Mouse (Mus musculus): ENCODE data around the gene Pcdh18. TPM values are rescaled to one million over a fixed set of nuclear protein-coding genes. Genes with fewer than 3 reads are reported as not detected.
A peak's percentile ranks its signal among the peaks of the same experiment; 100 is the strongest.

Pcdh18 gene
- polyA plus RNA-seq, 1 experiment from 2014 or later, result 85.0 TPM

- peak overlapping the region; percentile 62 for H3K4me2 ChIP-seq
- peak overlapping the region; percentile 71 for H3K4me3 ChIP-seq (ENCODE audit: low read depth, low read length)
- H3K4me1 ChIP-seq (ENCODE audit: control insufficient read depth, insufficient read depth, low read length), result peaks cover 41% of the 10 kb centered on the region
- H3K9ac ChIP-seq (ENCODE audit: low read length), result peak overlapping the region; percentile 92
- H3K27me3 ChIP-seq (ENCODE audit: control insufficient read depth, insufficient read depth, low read length), result no peaks in the 10 kb centered on the region
- WGBS, result under 1% methylated on average over 36 of the region's 36 CpGs
- H3K36me3 ChIP-seq (ENCODE audit: control insufficient read depth, insufficient read depth, low read length), result peaks cover 11% of the 10 kb centered on the region
- DNase-seq (ENCODE audit: low spot score, missing footprints), result peak; percentile 95
- peak; percentile 6; the same call in 1 of the 2 replicates for ATAC-seq (ENCODE audit: low FRiP score)
- H3K9me3 ChIP-seq (ENCODE audit: control insufficient read depth, low read length), result no peaks in the 10 kb centered on the region
- peak overlapping the region; percentile 95 for H3K27ac ChIP-seq (ENCODE audit: low read depth, low read length)
Measured at GRCm38 (mm10) chr3:49755986-49756845, 909 bp downstream of the Pcdh18 start.

GRCm38 (mm10) chr3:49752766-49753165, 4.4 kb downstream of the Pcdh18 start:
- ATAC-seq (ENCODE audit: low FRiP score), result no peak
- DNase-seq (ENCODE audit: low spot score, missing footprints), result peak; percentile 81
- Histone ChIP-seq H3K36me3 (ENCODE audit: control insufficient read depth, insufficient read depth, low read length) (peaks cover 30% of the 10 kb centered on the region), H3K4me3 (ENCODE audit: low read depth, low read length) (peak overlapping the region; percentile 71), H3K4me2 (peak overlapping the region; percentile 62), H3K9me3 (ENCODE audit: control insufficient read depth, low read length) (no peaks in the 10 kb centered on the region), H3K9ac (ENCODE audit: low read length) (no peak overlapping the region), H3K27ac (ENCODE audit: low read depth, low read length) (no peak overlapping the region), H3K4me1 (ENCODE audit: control insufficient read depth, insufficient read depth, low read length) (peaks cover 40% of the 10 kb centered on the region), H3K27me3 (ENCODE audit: control insufficient read depth, insufficient read depth, low read length) (no peaks in the 10 kb centered on the region)
- 68% methylated on average over 4 of the region's 4 CpGs for WGBS

DNA sequence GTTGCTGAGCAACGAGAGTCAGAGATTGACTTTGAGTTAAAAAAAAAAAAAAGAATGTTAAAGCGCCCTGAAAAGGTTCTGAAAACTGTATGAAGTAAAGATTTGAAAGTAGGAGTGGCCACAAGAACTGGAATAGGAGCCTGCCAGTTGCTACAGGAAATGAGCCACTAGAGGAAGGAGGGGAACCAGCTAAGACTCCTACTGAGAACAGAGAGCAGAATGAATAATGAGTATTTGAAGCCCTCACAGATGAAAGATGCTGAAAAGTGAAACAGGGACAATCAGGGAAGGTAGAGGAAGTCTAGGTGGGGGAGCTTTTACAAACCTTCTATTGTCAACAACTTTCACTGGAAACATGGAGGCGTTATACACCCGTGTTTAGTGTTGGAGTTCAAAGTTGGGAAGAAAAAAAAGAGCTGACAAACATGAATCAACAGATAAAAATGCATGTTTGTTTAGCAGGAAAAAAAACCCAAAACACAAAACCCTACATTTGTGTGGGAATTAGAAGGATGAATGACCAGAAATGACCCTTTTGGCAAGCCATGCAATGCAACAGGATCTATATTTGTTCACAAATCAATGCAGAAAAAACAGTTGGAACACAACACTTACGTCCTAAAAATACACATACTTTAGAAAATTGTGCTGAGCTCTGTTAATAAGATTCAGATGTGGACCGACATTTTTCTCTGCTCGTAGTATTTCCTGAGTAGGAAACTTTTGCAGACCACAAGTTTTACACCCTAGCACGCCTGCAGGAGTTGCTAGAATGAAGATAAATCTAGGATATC, 7.4 kb downstream of the Pcdh18 start:
- WGBS, result 76% methylated on average over 8 of the region's 8 CpGs
- H3K4me2 ChIP-seq, result no peak overlapping the region

GRCm38 (mm10) chr3:49748054-49748453, 9.1 kb downstream of the Pcdh18 start:
- Histone ChIP-seq H3K4me2 (no peak overlapping the region), H3K36me3 (ENCODE audit: control insufficient read depth, insufficient read depth, low read length) (peaks cover 43% of the 10 kb centered on the region), H3K9ac (ENCODE audit: low read length) (no peak overlapping the region), H3K9me3 (ENCODE audit: control insufficient read depth, low read length) (no peaks in the 10 kb centered on the region), H3K27me3 (ENCODE audit: control insufficient read depth, insufficient read depth, low read length) (no peaks in the 10 kb centered on the region), H3K4me1 (ENCODE audit: control insufficient read depth, insufficient read depth, low read length) (peaks cover 23% of the 10 kb centered on the region), H3K27ac (ENCODE audit: low read depth, low read length) (no peak overlapping the region), H3K4me3 (ENCODE audit: low read depth, low read length) (no peak overlapping the region)
- 93% methylated on average over 1 of the region's 1 CpGs for WGBS
- DNase-seq (ENCODE audit: low spot score, missing footprints) (peak; percentile 76), ATAC-seq (ENCODE audit: low FRiP score) (no peak)

More for the DNA sequence above, 7.4 kb downstream of the Pcdh18 start:
- no peak overlapping the region for H3K27ac ChIP-seq (ENCODE audit: low read depth, low read length)
- DNase-seq (ENCODE audit: low spot score, missing footprints) (no peak), ATAC-seq (ENCODE audit: low FRiP score) (no peak)
- H3K36me3 ChIP-seq (ENCODE audit: control insufficient read depth, insufficient read depth, low read length), result peaks cover 40% of the 10 kb centered on the region
- no peak overlapping the region for H3K4me3 ChIP-seq (ENCODE audit: low read depth, low read length)
- H3K4me1 ChIP-seq (ENCODE audit: control insufficient read depth, insufficient read depth, low read length), result peaks cover 32% of the 10 kb centered on the region
- H3K9ac ChIP-seq (ENCODE audit: low read length), result no peak overlapping the region
- H3K27me3 ChIP-seq (ENCODE audit: control insufficient read depth, insufficient read depth, low read length), result no peaks in the 10 kb centered on the region
- no peaks in the 10 kb centered on the region for H3K9me3 ChIP-seq (ENCODE audit: control insufficient read depth, low read length)

DNA sequence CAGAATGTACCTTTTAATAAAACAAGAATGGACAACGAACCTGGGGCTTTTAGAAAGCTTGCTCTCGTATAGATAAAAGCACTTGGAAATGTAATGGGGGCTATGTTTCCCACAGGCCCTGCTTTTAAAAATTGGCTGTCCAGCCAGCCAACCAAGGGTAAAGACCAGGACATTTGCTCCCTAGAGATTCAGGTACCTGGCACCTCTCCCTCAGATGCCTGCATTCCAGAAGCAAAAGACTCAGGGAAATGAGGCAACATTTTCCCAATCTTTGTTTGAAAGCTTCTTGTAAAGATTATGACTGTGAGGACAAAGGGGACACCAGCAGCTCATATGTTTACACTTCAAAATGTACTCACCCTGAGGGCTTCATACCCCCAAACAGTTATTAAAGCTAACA, 18.1 kb downstream of the Pcdh18 start:
- Histone ChIP-seq H3K9me3 (ENCODE audit: control insufficient read depth, low read length) (no peaks in the 10 kb centered on the region), H3K4me3 (ENCODE audit: low read depth, low read length) (no peak overlapping the region), H3K9ac (ENCODE audit: low read length) (no peak overlapping the region), H3K36me3 (ENCODE audit: control insufficient read depth, insufficient read depth, low read length) (peaks cover 2% of the 10 kb centered on the region; the same call in 1 of the 2 replicates), H3K4me1 (ENCODE audit: control insufficient read depth, insufficient read depth, low read length) (no peaks in the 10 kb centered on the region), H3K4me2 (no peak overlapping the region), H3K27me3 (ENCODE audit: control insufficient read depth, insufficient read depth, low read length) (no peaks in the 10 kb centered on the region), H3K27ac (ENCODE audit: low read depth, low read length) (no peak overlapping the region)
- WGBS, result 83% methylated on average over 2 of the region's 2 CpGs
- ATAC-seq (ENCODE audit: low FRiP score), result no peak
- peak; percentile 79 for DNase-seq (ENCODE audit: low spot score, missing footprints)

DNA sequence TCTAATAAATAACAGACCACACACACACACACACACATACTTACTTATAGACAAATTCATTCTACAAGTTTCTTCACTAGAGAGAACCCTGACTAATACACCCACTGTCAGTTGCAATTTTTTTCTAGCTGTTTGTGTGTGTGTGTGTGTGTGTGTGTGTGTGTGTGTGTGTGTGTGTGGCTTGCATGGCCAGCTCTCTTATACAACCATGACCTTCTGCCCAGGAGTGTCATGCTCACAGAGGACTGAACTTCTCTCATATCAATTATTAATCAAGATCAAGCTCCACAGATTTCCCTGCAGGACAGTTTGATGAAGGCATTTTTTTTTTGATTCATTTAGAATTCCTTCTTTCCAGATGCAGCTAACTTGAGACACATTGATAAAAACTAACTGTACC, 18.6 kb downstream of the Pcdh18 start:
- ATAC-seq (ENCODE audit: low FRiP score) (no peak), DNase-seq (ENCODE audit: low spot score, missing footprints) (no peak)
- Histone ChIP-seq H3K9me3 (ENCODE audit: control insufficient read depth, low read length) (no peaks in the 10 kb centered on the region), H3K9ac (ENCODE audit: low read length) (no peak overlapping the region), H3K4me3 (ENCODE audit: low read depth, low read length) (no peak overlapping the region), H3K27me3 (ENCODE audit: control insufficient read depth, insufficient read depth, low read length) (no peaks in the 10 kb centered on the region), H3K4me2 (no peak overlapping the region), H3K4me1 (ENCODE audit: control insufficient read depth, insufficient read depth, low read length) (no peaks in the 10 kb centered on the region), H3K36me3 (ENCODE audit: control insufficient read depth, insufficient read depth, low read length) (no peaks in the 10 kb centered on the region; the same call in 1 of the 2 replicates), H3K27ac (ENCODE audit: low read depth, low read length) (no peak overlapping the region)

- DNase-seq (ENCODE audit: low spot score, missing footprints) (no peak), ATAC-seq (ENCODE audit: low FRiP score) (peak; percentile 59; the same call in 1 of the 2 replicates)
- no peak overlapping the region for H3K9ac ChIP-seq (ENCODE audit: low read length)
- H3K4me3 ChIP-seq (ENCODE audit: low read depth, low read length), result no peak overlapping the region
- no peaks in the 10 kb centered on the region for H3K36me3 ChIP-seq (ENCODE audit: control insufficient read depth, insufficient read depth, low read length)
- no peaks in the 10 kb centered on the region for H3K9me3 ChIP-seq (ENCODE audit: control insufficient read depth, low read length)
- H3K4me2 ChIP-seq, result no peak overlapping the region
- 36% methylated on average over 2 of the region's 2 CpGs for WGBS
- H3K27ac ChIP-seq (ENCODE audit: low read depth, low read length), result no peak overlapping the region
- no peaks in the 10 kb centered on the region for H3K27me3 ChIP-seq (ENCODE audit: control insufficient read depth, insufficient read depth, low read length)
- H3K4me1 ChIP-seq (ENCODE audit: control insufficient read depth, insufficient read depth, low read length), result peaks cover 4% of the 10 kb centered on the region; the same call in 1 of the 2 replicates
Measured at GRCm38 (mm10) chr3:49706503-49706902, 50.6 kb downstream of the Pcdh18 start.

DNA sequence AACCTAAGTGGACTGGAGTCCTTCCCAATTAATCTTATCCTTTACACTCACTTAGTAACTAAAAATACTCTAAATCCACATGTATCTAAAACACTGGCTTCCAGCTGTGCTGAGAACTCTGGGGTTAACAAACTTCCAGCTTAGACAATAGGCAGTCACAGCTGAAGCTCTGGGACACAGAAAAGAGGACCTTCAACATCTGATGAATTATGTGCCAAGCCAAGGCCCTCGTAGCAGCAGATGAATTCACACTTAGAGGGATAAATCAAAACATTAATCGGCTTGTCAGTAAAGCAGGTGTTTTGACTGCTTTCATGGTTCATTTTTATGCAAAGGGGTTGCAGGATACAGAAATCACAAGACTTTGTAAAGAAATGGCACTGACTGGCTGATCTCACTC, 57.2 kb downstream of the Pcdh18 start:
- ATAC-seq (ENCODE audit: low FRiP score) (no peak), DNase-seq (ENCODE audit: low spot score, missing footprints) (no peak)
- Histone ChIP-seq H3K4me3 (ENCODE audit: low read depth, low read length) (no peak overlapping the region), H3K27ac (ENCODE audit: low read depth, low read length) (no peak overlapping the region), H3K9me3 (ENCODE audit: control insufficient read depth, low read length) (no peaks in the 10 kb centered on the region), H3K27me3 (ENCODE audit: control insufficient read depth, insufficient read depth, low read length) (no peaks in the 10 kb centered on the region), H3K36me3 (ENCODE audit: control insufficient read depth, insufficient read depth, low read length) (no peaks in the 10 kb centered on the region), H3K4me1 (ENCODE audit: control insufficient read depth, insufficient read depth, low read length) (no peaks in the 10 kb centered on the region), H3K9ac (ENCODE audit: low read length) (no peak overlapping the region), H3K4me2 (no peak overlapping the region)
- WGBS, result 26% methylated on average over 2 of the region's 2 CpGs

Measured in midbrain, embryonic 11.5 days (tissue).